Mouse (Mus musculus) gastrocnemius, adult 2 months (tissue): Measurements from ENCODE around the gene Vmn2r60. TPM values are rescaled to one million over a fixed set of nuclear protein-coding genes. Genes with fewer than 3 reads are reported as not detected.
"Not testable (repeated sequence)": the region's sequence is repeated elsewhere in the genome, so short reads cannot be mapped to it uniquely, and the experiment has no call there.

Source experiments
- DNase-seq: peaks from one replicate; pipeline ENCODE4 v3.0.0; 2022
- H3K27ac ChIP-seq: fragments of 200-600 bp; 2 replicates; pipeline ENCODE4 v1.8.1; 2022; ENCODE audit warnings: mild to moderate bottlenecking
- H3K4me3 ChIP-seq: fragments of 200-600 bp; 2 replicates; pipeline ENCODE4 v1.8.1; 2022; ENCODE audit warnings: mild to moderate bottlenecking, moderate library complexity
- CTCF ChIP-seq: fragments of 200-600 bp; IDR thresholded peaks from 2 replicates; pipeline ENCODE4 v1.8.1; 2022; ENCODE audit warnings: antibody characterized with exemption, mild to moderate bottlenecking, moderate library complexity
- intact Hi-C: fragments of 180-260 bp; cut with DNase I; formaldehyde crosslinking; loops from one replicate; pipeline ENCODE4 v1.15.1; 2025
- long read RNA-seq, 2 experiments: library from polyadenylated mRNA; stranded (forward); transcript quantifications; one replicate each; pipeline ENCODE4 v2.0.0; 2021
- total RNA-seq, 2 experiments: library from RNA; stranded (reverse); gene quantifications; 2 replicates each; pipeline ENCODE4 v1.2.3; 2021

Vmn2r60 gene
- not detected for total RNA-seq
- long read RNA-seq, experiment 1 = 0 reads
- long read RNA-seq, experiment 2 = 0 reads

DNA sequence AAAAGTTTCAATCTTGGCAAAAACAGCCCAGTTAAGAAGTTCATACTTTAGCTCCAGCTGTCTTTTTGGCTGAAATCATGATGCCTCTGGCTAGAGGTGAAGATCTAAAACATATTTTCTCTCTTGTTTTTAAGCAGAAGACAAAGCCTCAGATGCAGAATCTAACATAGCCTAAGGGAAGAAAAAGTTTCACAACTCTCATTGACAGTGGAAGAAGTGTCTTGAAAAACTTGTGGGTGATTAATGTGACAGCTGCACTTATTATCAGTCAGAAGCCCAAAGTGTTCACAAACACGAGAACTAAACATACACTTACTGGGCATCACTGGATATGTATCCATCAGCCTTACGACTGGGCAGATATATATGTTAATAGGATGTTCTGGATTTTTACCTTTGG lies at the start of gene Vmn2r60:
TSS of gene Vmn2r60 (plus strand) at position 301 of the 400 bp plus-strand sequence.
- intact Hi-C loops = no loop called here
- no peak for DNase-seq
- no peak for TF ChIP-seq CTCF
- H3K27ac ChIP-seq = no peak within 1 kb of the TSS
- no peak within 1 kb of the TSS for H3K4me3 ChIP-seq

DNA sequence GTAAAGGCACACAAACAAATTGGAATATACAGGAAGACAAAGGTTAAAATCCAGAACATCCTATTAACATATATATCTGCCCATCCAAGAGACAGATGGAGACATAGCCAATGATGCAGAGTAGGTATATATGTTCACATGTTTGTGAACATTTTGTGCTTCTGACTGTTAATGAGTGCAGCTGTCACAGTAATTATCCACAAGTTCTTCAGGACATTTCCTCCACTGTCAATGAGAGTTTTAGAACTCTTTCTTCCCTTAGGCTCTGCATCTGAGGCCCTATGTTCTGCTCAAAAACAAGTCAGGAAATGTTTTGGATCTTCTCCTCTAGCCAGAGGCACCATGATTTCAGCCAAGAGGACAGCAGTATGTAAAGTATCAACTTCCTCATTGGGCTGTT lies 48.6 kb upstream of the Vmn2r60 start, which contains the start of gene Vmn2r59:
TSS of gene Vmn2r59 (minus strand) at position 101 of the 400 bp plus-strand sequence.
- DNase-seq = no peak
- TF ChIP-seq CTCF = no peak
- no peak within 1 kb of the TSS for H3K27ac ChIP-seq
- H3K4me3 ChIP-seq = no peak within 1 kb of the TSS
- intact Hi-C loops = no loop called here

DNA sequence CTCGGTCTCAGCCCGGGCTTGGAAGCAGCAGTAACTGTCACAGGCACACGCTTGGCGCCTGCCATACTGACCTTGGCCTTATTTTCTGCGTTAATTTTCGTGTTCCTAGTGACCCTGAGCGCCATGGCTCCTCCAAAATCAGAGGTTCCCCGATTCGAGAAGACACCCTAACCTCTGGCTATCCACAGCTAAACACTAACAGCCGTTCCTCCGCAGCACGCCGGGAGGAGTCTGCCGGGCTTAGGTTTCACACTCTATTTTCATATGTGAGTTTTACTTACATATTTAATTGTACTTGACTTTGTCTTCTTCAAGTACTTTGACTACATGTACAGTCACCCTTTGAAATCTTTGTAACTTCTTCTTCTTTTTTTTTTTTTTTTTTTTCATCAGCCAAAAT lies 509 bp upstream of the Vmn2r60 start:
- H3K27ac ChIP-seq, intact Hi-C loops, H3K4me3 ChIP-seq, DNase-seq: not testable (repeated sequence)

Other genes with a start within 250 kb of the Vmn2r60 start
- not detected for gene Vmn2r58, start 235.1 kb upstream of the Vmn2r60 start, total RNA-seq
- gene Vmn2r59, start 48.7 kb upstream of the Vmn2r60 start, total RNA-seq = not detected
- not detected for gene Vmn2r61, start 152.3 kb downstream of the Vmn2r60 start, total RNA-seq